Mouse (Mus musculus): ENCODE measurements around the gene Rpl39l.

DNA sequence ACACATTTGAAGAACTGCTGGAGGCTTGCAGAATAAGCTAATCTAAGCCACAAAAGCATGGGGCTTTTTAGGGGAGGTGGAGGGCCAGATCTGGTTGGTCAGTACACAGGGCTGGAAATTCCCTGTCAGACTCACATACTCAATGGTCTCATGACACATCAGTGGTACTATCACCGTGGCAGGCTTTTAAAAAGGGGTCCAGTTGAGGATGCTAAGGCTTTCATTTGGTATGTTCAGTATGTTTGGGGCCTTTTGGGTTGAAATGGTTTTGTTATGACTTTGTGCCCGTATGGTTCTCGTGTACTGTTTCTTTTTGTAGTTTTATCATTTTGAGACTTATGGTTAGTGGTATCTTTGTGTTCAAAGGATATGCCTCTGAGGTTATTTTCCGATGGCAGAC lies 1.2 kb downstream of the Rpl39l start:
- TF ChIP-seq CTCF (IDR thresholded peaks at IDR 0.05 in 2 of 3, conservative IDR thresholded peaks at IDR 0.05 in 1 of 3; ENCODE audit: control insufficient read depth in 1 of 3, insufficient read depth in 1 of 3, low read depth in 2 of 3, low read length in 3 of 3, poor library complexity in 1 of 3, severe bottlenecking in 1 of 3) (no peak), USF1 (IDR thresholded peaks at IDR 0.05; ENCODE audit: low read depth, low read length) (no peak), MYC (IDR thresholded peaks at IDR 0.05; ENCODE audit: low read depth, low read length) (no peak), NELFE (IDR thresholded peaks at IDR 0.05; ENCODE audit: low read depth, low read length) (no peak), CHD2 (IDR thresholded peaks at IDR 0.05; ENCODE audit: low read length) (no peak), GATA1 (IDR thresholded peaks at IDR 0.05; ENCODE audit: low read depth, low read length) (no peak), RCOR1 (IDR thresholded peaks at IDR 0.05; ENCODE audit: low read depth, low read length) (no peak), HCFC1 (IDR thresholded peaks at IDR 0.05; ENCODE audit: low read depth, low read length) (no peak), MAZ (IDR thresholded peaks at IDR 0.05; ENCODE audit: low read depth, low read length) (no peak), POLR2A (IDR thresholded peaks at IDR 0.05; ENCODE audit: control insufficient read depth in 1 of 2, insufficient read depth in 1 of 2, low read depth in 1 of 2, low read length in 2 of 2, poor library complexity in 1 of 2) (no peak), E2F4 (IDR thresholded peaks at IDR 0.05; ENCODE audit: borderline replicate concordance, low read depth, low read length) (no peak)

All from MEL (cell line).